Mouse (Mus musculus) heart, embryonic 15.5 days (tissue): ENCODE data around the gene Cs. TPM values are rescaled to one million over a fixed set of nuclear protein-coding genes. Genes with fewer than 3 reads are reported as not detected.

Experiments
- ATAC-seq: fragments of 200-750 bp; cut with Nextera tagmentation; replicated peaks from 2 replicates; pipeline ENCODE4 v1.8.0; 2017; ENCODE audit warnings: low read depth, moderate TSS enrichment; ENCODE audit not compliant: insufficient number of reproducible peaks, insufficient read depth, low FRiP score
- H3K27ac ChIP-seq: fragments of 300-500 bp; sonication (generic); 2 replicates; pipeline ENCODE4 v1.5.1; 2015; ENCODE audit warnings: mild to moderate bottlenecking, inconsistent platforms
- H3K27me3 ChIP-seq: fragments of 300-500 bp; sonication (generic); 2 replicates; pipeline ENCODE4 v1.6.1; 2015; ENCODE audit warnings: inconsistent platforms
- H3K36me3 ChIP-seq: fragments of 300-500 bp; sonication (generic); 2 replicates; pipeline ENCODE4 v1.6.1; 2015; ENCODE audit warnings: mild to moderate bottlenecking, inconsistent platforms
- H3K4me1 ChIP-seq: fragments of 300-500 bp; sonication (generic); replicated peaks from 2 replicates; pipeline ENCODE4 v1.6.1; 2015; ENCODE audit warnings: inconsistent platforms
- H3K4me2 ChIP-seq: fragments of 300-500 bp; sonication (generic); 2 replicates; pipeline ENCODE4 v1.6.1; 2015; ENCODE audit warnings: inconsistent platforms, mild to moderate bottlenecking, moderate library complexity
- H3K4me3 ChIP-seq: fragments of 300-500 bp; sonication (generic); 2 replicates; pipeline ENCODE4 v1.5.1; 2015; ENCODE audit warnings: mild to moderate bottlenecking, inconsistent platforms
- H3K9ac ChIP-seq: fragments of 300-500 bp; sonication (generic); 2 replicates; pipeline ENCODE4 v1.6.1; 2015; ENCODE audit warnings: mild to moderate bottlenecking, inconsistent platforms
- H3K9me3 ChIP-seq: fragments of 300-500 bp; sonication (generic); replicated peaks from 2 replicates; pipeline ENCODE4 v1.6.1; 2016; ENCODE audit warnings: inconsistent platforms
- WGBS: fragments of 180-500 bp; shearing (Covaris S2); methylation state at CpG from one replicate; pipeline ENCODE4 v1.1.7; 2015; ENCODE audit warnings: mixed read lengths; 5-methylcytosine and 5-hydroxymethylcytosine counted together
- polyA plus RNA-seq: library from polyadenylated mRNA; unstranded; fragments of >200 nt; fragmentation: Nextera tagmentation; extraction: Ambion mirVana; gene quantifications from 2 replicates; pipeline ENCODE4 v1.2.1, GENCODE M21; 2015

Gene Cs
- polyA plus RNA-seq, 1 experiment from 2014 or later, result 448 TPM

DNA sequence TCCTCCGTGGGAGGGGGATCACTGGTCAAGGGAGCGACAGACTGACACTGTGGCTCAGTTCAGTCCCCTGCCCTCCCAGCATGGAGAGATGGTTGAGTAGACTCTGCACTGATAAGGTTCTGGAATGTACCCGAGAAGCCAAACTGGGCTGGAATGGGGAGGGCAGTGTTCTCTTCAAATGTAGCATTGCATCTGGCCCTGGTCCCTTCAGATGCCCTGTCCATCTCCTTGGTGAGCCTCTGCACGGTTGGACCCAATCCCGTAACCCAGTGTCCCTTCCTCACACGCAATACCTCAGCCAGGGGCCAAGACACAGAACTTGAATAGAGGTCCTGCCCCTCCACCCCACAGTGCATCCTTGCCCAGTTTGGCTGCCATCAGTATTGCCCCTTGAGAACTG, 54.3 kb downstream of the Cs start:
- no peaks in the 10 kb centered on the region for H3K9me3 ChIP-seq
- H3K4me3 ChIP-seq, result no peak overlapping the region
- peaks cover 20% of the 10 kb centered on the region for H3K4me1 ChIP-seq
- WGBS, result 58% methylated on average over 6 of the region's 6 CpGs
- no peaks in the 10 kb centered on the region for H3K27me3 ChIP-seq
- H3K4me2 ChIP-seq, result no peak overlapping the region
- H3K27ac ChIP-seq, result no peak overlapping the region
- no peak for ATAC-seq
- H3K36me3 ChIP-seq, result peaks cover 65% of the 10 kb centered on the region
- no peak overlapping the region for H3K9ac ChIP-seq

DNA sequence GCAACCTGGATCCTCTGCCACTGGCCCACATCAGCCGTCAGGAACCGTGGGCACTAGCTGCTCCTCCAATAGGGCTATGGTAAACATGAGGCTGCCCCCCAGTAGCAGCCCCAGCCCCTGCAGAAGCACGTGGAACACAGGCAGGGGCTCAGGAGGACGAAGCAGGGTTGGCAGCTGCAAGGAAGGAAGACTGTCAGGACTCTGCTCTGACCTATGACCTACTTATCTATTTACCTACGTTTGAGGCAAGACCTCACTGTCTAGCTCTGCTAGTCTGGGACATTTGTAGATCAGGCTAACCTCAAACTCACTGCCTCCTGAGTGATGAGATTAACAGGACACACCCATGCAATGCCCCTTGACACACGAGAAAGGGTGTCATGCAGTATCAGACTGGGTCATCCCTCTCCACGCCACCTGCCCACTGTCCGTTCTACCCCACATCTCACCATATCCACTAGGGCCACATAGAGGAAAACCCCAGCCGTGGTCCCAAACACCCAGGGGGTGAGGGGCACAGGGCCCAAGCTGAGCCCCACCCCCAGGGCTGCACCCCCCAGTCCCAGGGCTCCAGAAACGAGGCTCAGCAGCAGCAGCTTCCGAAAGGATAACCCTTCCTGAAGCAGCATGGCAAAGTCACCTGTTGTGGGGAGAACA, 58.6 kb downstream of the Cs start:
- H3K27me3 ChIP-seq, result no peaks in the 10 kb centered on the region
- no peak overlapping the region for H3K4me3 ChIP-seq
- no peak for ATAC-seq
- no peaks in the 10 kb centered on the region for H3K9me3 ChIP-seq
- no peak overlapping the region for H3K9ac ChIP-seq
- H3K27ac ChIP-seq, result no peak overlapping the region
- H3K4me2 ChIP-seq, result no peak overlapping the region
- WGBS, result 52% methylated on average over 11 of the region's 11 CpGs
- H3K36me3 ChIP-seq, result peaks cover 22% of the 10 kb centered on the region; the same call in 1 of the 2 replicates
- peaks cover 9% of the 10 kb centered on the region for H3K4me1 ChIP-seq

GRCm38 (mm10) chr10:128396716-128397264, 59.3 kb downstream of the Cs start:
- Histone ChIP-seq H3K4me1 (peaks cover 5% of the 10 kb centered on the region), H3K9ac (no peak overlapping the region), H3K27me3 (no peaks in the 10 kb centered on the region), H3K36me3 (peaks cover 15% of the 10 kb centered on the region; the same call in 1 of the 2 replicates), H3K4me2 (no peak overlapping the region), H3K9me3 (no peaks in the 10 kb centered on the region), H3K27ac (no peak overlapping the region), H3K4me3 (no peak overlapping the region)
- ATAC-seq, result no peak
- WGBS, result 54% methylated on average over 10 of the region's 10 CpGs

DNA sequence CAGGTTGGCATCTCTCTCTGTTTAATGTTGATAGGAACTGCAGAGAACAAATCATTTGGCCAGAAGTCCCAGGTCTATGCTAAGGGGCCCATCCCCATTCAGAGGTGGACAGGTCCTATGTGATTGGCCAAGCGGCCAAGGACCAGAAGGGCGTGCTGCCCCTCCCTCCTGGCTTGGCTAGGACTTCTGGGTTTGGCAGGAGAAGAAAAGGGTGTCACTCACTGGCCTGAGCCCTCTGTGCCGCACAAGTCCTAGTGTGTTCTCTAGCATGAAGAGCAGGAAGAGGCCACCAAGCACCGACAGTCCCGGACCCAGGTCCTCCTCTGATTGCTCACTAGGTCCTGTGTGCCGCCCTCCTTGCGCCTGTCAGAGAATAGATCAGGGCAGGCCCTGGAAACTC, 59.9 kb downstream of the Cs start:
- H3K27me3 ChIP-seq, result no peaks in the 10 kb centered on the region
- no peak overlapping the region for H3K27ac ChIP-seq
- H3K4me2 ChIP-seq, result no peak overlapping the region
- no peaks in the 10 kb centered on the region for H3K9me3 ChIP-seq
- H3K36me3 ChIP-seq, result peaks cover 10% of the 10 kb centered on the region; the same call in 1 of the 2 replicates
- no peak for ATAC-seq
- H3K4me3 ChIP-seq, result no peak overlapping the region
- 65% methylated on average over 7 of the region's 7 CpGs for WGBS
- H3K9ac ChIP-seq, result no peak overlapping the region
- 0 out of 2 replicates have a peak, but pooled peaks cover 2% of the 10 kb centered on the region for H3K4me1 ChIP-seq

- Histone ChIP-seq H3K4me3 (no peak overlapping the region), H3K4me1 (0 out of 2 replicates have a peak, but pooled peaks cover 2% of the 10 kb centered on the region), H3K9ac (no peak overlapping the region), H3K27me3 (no peaks in the 10 kb centered on the region), H3K9me3 (no peaks in the 10 kb centered on the region), H3K36me3 (no peaks in the 10 kb centered on the region), H3K4me2 (no peak overlapping the region), H3K27ac (no peak overlapping the region)
- 42% methylated on average over 5 of the region's 5 CpGs for WGBS
- ATAC-seq, result no peak
These were observed 62.8 kb downstream of the Cs start for GRCm38 (mm10) chr10:128400338-128400737.

DNA sequence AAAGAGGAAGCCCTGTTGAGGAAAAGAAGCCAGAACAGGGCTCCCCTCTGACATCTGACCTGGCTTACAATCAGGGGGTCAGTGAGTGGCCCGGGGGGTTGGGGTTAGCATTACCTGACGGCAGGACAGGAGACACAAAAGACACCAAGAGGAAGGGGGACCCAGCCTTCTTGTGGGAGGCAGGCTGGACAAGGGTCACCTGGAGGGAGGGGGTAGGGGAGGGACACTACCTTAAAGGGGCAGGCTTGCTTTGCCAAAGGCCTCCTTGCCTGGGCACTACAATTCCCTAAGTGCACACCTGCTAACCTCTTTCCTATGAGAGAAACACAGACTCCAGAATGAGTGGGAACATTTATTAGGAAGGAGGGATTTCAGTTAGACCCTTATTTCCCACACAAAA, 63.5 kb downstream of the Cs start, which contains the start of gene Slc39a5:
Slc39a5 (minus strand) TSS at position 174 of the 400 bp plus-strand sequence.
- no peak within 1 kb of the TSS for H3K9ac ChIP-seq
- ATAC-seq, result no peak
- no peak within 1 kb of the TSS for H3K27ac ChIP-seq
- no peaks in the 10 kb centered on the region for H3K4me1 ChIP-seq
- no peak within 1 kb of the TSS for H3K4me2 ChIP-seq
- H3K4me3 ChIP-seq, result no peak within 1 kb of the TSS
- H3K27me3 ChIP-seq, result no peaks in the 10 kb centered on the region
- H3K36me3 ChIP-seq, result no peaks in the 10 kb centered on the region
- 49% methylated on average over 2 of the region's 2 CpGs for WGBS
- H3K9me3 ChIP-seq, result no peaks in the 10 kb centered on the region

DNA sequence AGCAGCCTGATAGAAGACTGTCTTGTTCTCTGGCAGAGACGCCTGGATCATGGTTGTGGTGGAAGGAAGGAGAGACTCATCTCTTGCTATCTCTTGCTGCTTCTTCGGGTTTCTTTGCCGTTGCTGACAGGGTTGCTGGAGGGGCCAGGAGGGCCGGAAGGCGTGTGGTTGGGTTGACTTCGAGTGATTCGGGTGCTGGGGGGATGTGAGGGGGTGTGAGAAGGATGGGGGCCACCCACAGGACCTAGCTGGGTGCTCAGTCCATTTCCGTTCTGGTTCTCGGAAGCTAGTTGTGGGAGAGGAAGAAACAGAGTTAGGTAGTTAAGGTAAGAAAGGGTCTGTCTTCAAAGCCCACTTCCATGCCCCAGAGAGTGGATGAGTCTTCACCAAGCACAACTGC, 64.1 kb downstream of the Cs start:
- H3K4me1 ChIP-seq, result no peaks in the 10 kb centered on the region
- no peak overlapping the region for H3K9ac ChIP-seq
- H3K36me3 ChIP-seq, result no peaks in the 10 kb centered on the region
- H3K4me2 ChIP-seq, result no peak overlapping the region
- no peak overlapping the region for H3K27ac ChIP-seq
- no peaks in the 10 kb centered on the region for H3K27me3 ChIP-seq
- 75% methylated on average over 9 of the region's 9 CpGs for WGBS
- H3K4me3 ChIP-seq, result no peak overlapping the region
- no peaks in the 10 kb centered on the region for H3K9me3 ChIP-seq
- no peak for ATAC-seq

DNA sequence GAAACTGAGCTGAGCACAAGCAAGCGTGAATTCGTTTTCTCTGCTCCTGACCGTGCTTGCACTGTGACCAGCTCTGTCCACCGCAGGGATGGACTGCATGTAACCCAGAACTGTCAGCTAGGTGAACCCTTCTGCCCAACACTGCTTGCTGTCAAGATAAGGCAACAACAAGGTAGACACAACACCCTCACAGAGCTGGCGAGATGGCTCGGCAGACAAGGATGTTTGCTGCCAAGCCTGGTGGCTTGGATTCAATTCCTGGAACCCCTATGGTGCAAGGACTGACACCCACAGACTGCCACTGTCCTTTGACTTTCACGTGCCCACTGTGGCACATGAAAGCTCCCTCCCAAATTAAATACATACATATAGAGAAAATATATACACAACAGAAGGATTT, 66.4 kb downstream of the Cs start:
- no peak for ATAC-seq
- H3K36me3 ChIP-seq, result 0 out of 2 replicates have a peak, but pooled peaks cover 5% of the 10 kb centered on the region

GRCm38 (mm10) chr10:128408591-128409535, 71.3 kb downstream of the Cs start:
- WGBS, result 13% methylated on average over 35 of the region's 35 CpGs
- Histone ChIP-seq H3K4me3 (peak overlapping the region; percentile 87), H3K36me3 (0 out of 2 replicates have a peak, but pooled peaks cover 5% of the 10 kb centered on the region), H3K27ac (peak overlapping the region; percentile 58), H3K9ac (peak overlapping the region; percentile 76), H3K4me2 (peak overlapping the region; percentile 93), H3K9me3 (no peaks in the 10 kb centered on the region), H3K4me1 (peaks cover 34% of the 10 kb centered on the region), H3K27me3 (no peaks in the 10 kb centered on the region)
- ATAC-seq, result no peak

More for the DNA sequence above, 66.4 kb downstream of the Cs start:
- 84% methylated on average over 7 of the region's 7 CpGs for WGBS
- peaks cover 5% of the 10 kb centered on the region for H3K4me1 ChIP-seq
- H3K4me3 ChIP-seq, result no peak overlapping the region
- H3K4me2 ChIP-seq, result no peak overlapping the region
- H3K9ac ChIP-seq, result no peak overlapping the region
- H3K27ac ChIP-seq, result no peak overlapping the region
- no peaks in the 10 kb centered on the region for H3K27me3 ChIP-seq
- H3K9me3 ChIP-seq, result no peaks in the 10 kb centered on the region

- Histone ChIP-seq H3K9ac (peak overlapping the region; percentile 84), H3K9me3 (no peaks in the 10 kb centered on the region), H3K4me3 (peak overlapping the region; percentile 87), H3K36me3 (peaks cover 12% of the 10 kb centered on the region; the same call in 1 of the 2 replicates), H3K27me3 (no peaks in the 10 kb centered on the region), H3K4me2 (peak overlapping the region; percentile 93), H3K27ac (peak overlapping the region; percentile 97), H3K4me1 (peaks cover 38% of the 10 kb centered on the region)
- ATAC-seq, result peak; percentile 94
- 6% methylated on average over 36 of the region's 36 CpGs for WGBS
These were observed 72.4 kb downstream of the Cs start for GRCm38 (mm10) chr10:128409692-128410559.
